Comparison of ENCODE assay signal across 21 mouse cellular contexts in genomic region chr6:148761475-148761874, GRCm38 (mm10).
DNase-seq lines count a peak whose midpoint lies in the region; ATAC-seq lines count a peak whose summit lies in the region.
"Had no signal": no experiment of that assay in that cellular context is flagged by ENCODE, and none has a peak within 500 bp of the region (broad histone marks: within the 10 kb centered on the region; RNA-seq: fewer than 3 reads in every experiment).

No protein-coding gene starts in this region.

- DNase-seq in midbrain, embryonic 11.5 days (ENCODE audit: low spot score, missing footprints), result peak; percentile 72
- DNase-seq in c-Kit-positive CD71-negative TER-119-negative erythroid progenitor cells, embryonic 14.5 days (ENCODE audit: low read depth), result peak; percentile 4
- DNase-seq in natural killer cell, adult 2 months (ENCODE audit: low spot score in 2 of 2), result no peak
- DNase-seq: adrenal gland, adult 2 months; adrenal gland, postnatal 25 days; cerebellum, adult 2 months; cerebellum, postnatal 10 days; embryo, embryonic 11 days; gastrocnemius, postnatal 14 days; kidney, adult 11 months had no signal

- H3K9ac ChIP-seq in midbrain, embryonic 11.5 days (ENCODE audit: low read length), result no peak overlapping the region
- H3K9ac ChIP-seq in midbrain, embryonic 16.5 days (ENCODE audit: low read depth, low read length), result no peak overlapping the region
- no peak overlapping the region for H3K9ac ChIP-seq in kidney, embryonic 15.5 days
- H3K9ac ChIP-seq in forebrain, embryonic 16.5 days (replicated peaks; ENCODE audit: low read depth, low read length), result no peak overlapping the region
- H3K9ac ChIP-seq: embryonic facial prominence, embryonic 15.5 days; forebrain, embryonic 15.5 days; heart, embryonic 12.5 days; hindbrain, embryonic 12.5 days had no signal

- 85% methylated on average over 4 of the region's 4 CpGs for WGBS in midbrain, embryonic 11.5 days
- WGBS in midbrain, embryonic 16.5 days, result 88% methylated on average over 4 of the region's 4 CpGs
- WGBS in kidney, embryonic 15.5 days, result 68% methylated on average over 4 of the region's 4 CpGs
- 85% methylated on average over 4 of the region's 4 CpGs for WGBS in forebrain, embryonic 16.5 days

- H3K4me3 ChIP-seq in midbrain, embryonic 11.5 days (ENCODE audit: low read depth, low read length), result no peak overlapping the region
- no peak overlapping the region for H3K4me3 ChIP-seq in midbrain, embryonic 16.5 days (ENCODE audit: low read depth, low read length)
- H3K4me3 ChIP-seq in kidney, embryonic 15.5 days (replicated peaks), result no peak overlapping the region
- no peak overlapping the region for H3K4me3 ChIP-seq in forebrain, embryonic 16.5 days (replicated peaks; ENCODE audit: low read length)
- H3K4me3 ChIP-seq: embryonic facial prominence, embryonic 15.5 days; forebrain, embryonic 15.5 days; heart, embryonic 12.5 days; hindbrain, embryonic 12.5 days had no signal

- no peak for ATAC-seq in midbrain, embryonic 11.5 days (ENCODE audit: low FRiP score)
- no peak for ATAC-seq in midbrain, embryonic 16.5 days
- peak; percentile 53; the same call in 1 of the 2 replicates for ATAC-seq in megakaryocyte, adult 5-6 weeks (ENCODE audit: poor library complexity, severe bottlenecking)
- no peak for ATAC-seq in kidney, embryonic 15.5 days (replicated peaks; ENCODE audit: low FRiP score)
- no peak for ATAC-seq in forebrain, embryonic 16.5 days
- ATAC-seq: forebrain, embryonic 15.5 days; hindbrain, embryonic 16.5 days; inflammation-experienced regulatory T-cells, adult 6 months; Patski had no signal

- no peak overlapping the region for H3K4me2 ChIP-seq in midbrain, embryonic 11.5 days
- H3K4me2 ChIP-seq in midbrain, embryonic 16.5 days (ENCODE audit: low read length), result no peak overlapping the region
- no peak overlapping the region for H3K4me2 ChIP-seq in kidney, embryonic 15.5 days
- H3K4me2 ChIP-seq in forebrain, embryonic 16.5 days (ENCODE audit: low read length), result no peak overlapping the region
- H3K4me2 ChIP-seq: embryonic facial prominence, embryonic 15.5 days; forebrain, embryonic 15.5 days; heart, embryonic 12.5 days; hindbrain, embryonic 12.5 days had no signal

- H3K4me1 ChIP-seq in midbrain, embryonic 11.5 days (ENCODE audit: control insufficient read depth, insufficient read depth, low read length), result no peaks in the 10 kb centered on the region
- H3K4me1 ChIP-seq in midbrain, embryonic 16.5 days (ENCODE audit: control insufficient read depth, insufficient read depth, low read length), result no peaks in the 10 kb centered on the region
- no peaks in the 10 kb centered on the region for H3K4me1 ChIP-seq in kidney, embryonic 15.5 days
- H3K4me1 ChIP-seq in forebrain, embryonic 16.5 days (replicated peaks; ENCODE audit: control insufficient read depth, insufficient read depth, low read length), result no peaks in the 10 kb centered on the region
- H3K4me1 ChIP-seq: embryonic facial prominence, embryonic 15.5 days; forebrain, embryonic 15.5 days; heart, embryonic 12.5 days; hindbrain, embryonic 12.5 days had no signal

- H3K36me3 ChIP-seq in midbrain, embryonic 11.5 days (ENCODE audit: control insufficient read depth, insufficient read depth, low read length), result no peaks in the 10 kb centered on the region
- no peaks in the 10 kb centered on the region for H3K36me3 ChIP-seq in midbrain, embryonic 16.5 days (ENCODE audit: control insufficient read depth, insufficient read depth, low read length)
- no peaks in the 10 kb centered on the region for H3K36me3 ChIP-seq in kidney, embryonic 15.5 days
- no peaks in the 10 kb centered on the region for H3K36me3 ChIP-seq in forebrain, embryonic 16.5 days (ENCODE audit: control insufficient read depth, insufficient read depth)
- H3K36me3 ChIP-seq: embryonic facial prominence, embryonic 15.5 days; forebrain, embryonic 15.5 days; heart, embryonic 12.5 days; hindbrain, embryonic 12.5 days had no signal

- no peaks in the 10 kb centered on the region for H3K9me3 ChIP-seq in midbrain, embryonic 11.5 days (ENCODE audit: control insufficient read depth, low read length)
- no peaks in the 10 kb centered on the region for H3K9me3 ChIP-seq in midbrain, embryonic 16.5 days (replicated peaks; ENCODE audit: control insufficient read depth, low read length, poor library complexity, severe bottlenecking)
- no peaks in the 10 kb centered on the region for H3K9me3 ChIP-seq in kidney, embryonic 15.5 days (replicated peaks)
- H3K9me3 ChIP-seq in forebrain, embryonic 16.5 days (ENCODE audit: control insufficient read depth, low read length), result no peaks in the 10 kb centered on the region
- H3K9me3 ChIP-seq: embryonic facial prominence, embryonic 15.5 days; forebrain, embryonic 15.5 days; heart, embryonic 12.5 days; hindbrain, embryonic 12.5 days had no signal

- H3K27me3 ChIP-seq in midbrain, embryonic 11.5 days (ENCODE audit: control insufficient read depth, insufficient read depth, low read length), result no peaks in the 10 kb centered on the region
- no peaks in the 10 kb centered on the region for H3K27me3 ChIP-seq in midbrain, embryonic 16.5 days (ENCODE audit: control insufficient read depth, insufficient read depth, low read depth, low read length)
- no peaks in the 10 kb centered on the region for H3K27me3 ChIP-seq in kidney, embryonic 15.5 days
- H3K27me3 ChIP-seq in forebrain, embryonic 16.5 days (replicated peaks; ENCODE audit: control insufficient read depth, insufficient read depth, low read length), result no peaks in the 10 kb centered on the region
- H3K27me3 ChIP-seq: embryonic facial prominence, embryonic 15.5 days; forebrain, embryonic 15.5 days; heart, embryonic 12.5 days; hindbrain, embryonic 12.5 days; Patski had no signal

- H3K27ac ChIP-seq in midbrain, embryonic 11.5 days (ENCODE audit: low read depth, low read length), result no peak overlapping the region
- H3K27ac ChIP-seq in midbrain, embryonic 16.5 days (ENCODE audit: low read length), result no peak overlapping the region
- H3K27ac ChIP-seq in kidney, embryonic 15.5 days, result no peak overlapping the region
- no peak overlapping the region for H3K27ac ChIP-seq in forebrain, embryonic 16.5 days (ENCODE audit: low read length)
- H3K27ac ChIP-seq: embryonic facial prominence, embryonic 15.5 days; forebrain, embryonic 15.5 days; hindbrain, embryonic 12.5 days had no signal

Comparison
In these comparisons a context has a peak if more than half of its experiments do, and no peak if none do; other contexts are left out.
1. DNase-seq: peak in midbrain, embryonic 11.5 days (single experiment) and c-Kit-positive CD71-negative TER-119-negative erythroid progenitor cells, embryonic 14.5 days (single experiment); none in natural killer cell, adult 2 months (0 of 2).